Mouse (Mus musculus): ENCODE results near the gene Ifnar2. TPM values are rescaled to one million over a fixed set of nuclear protein-coding genes. Genes with fewer than 3 reads are reported as not detected.

Gene Ifnar2
- polyA plus RNA-seq, 1 experiment from 2014 or later = 59.4 TPM

DNA sequence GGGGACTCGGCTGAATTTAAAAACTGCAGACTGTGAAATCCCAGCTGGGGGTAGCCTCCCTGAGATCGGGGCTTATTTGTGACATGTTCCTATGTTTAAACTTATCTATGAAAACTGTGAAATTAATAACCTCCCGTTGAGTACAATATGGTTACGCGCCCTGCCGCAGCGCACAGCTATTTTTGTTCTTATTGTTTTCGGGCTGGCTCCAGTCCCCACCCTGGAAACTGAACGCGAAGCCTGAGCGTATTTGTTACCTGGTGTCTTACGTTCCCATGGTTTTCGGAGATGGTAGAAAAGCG is 24.4 kb upstream of the Ifnar2 start:
- WGBS = 72% methylated on average over 14 of the region's 14 CpGs
- H3K27me3 ChIP-seq = peaks cover 15% of the 10 kb centered on the region
- ATAC-seq (ENCODE audit: insufficient number of reproducible peaks, low FRiP score, low TSS enrichment, low read depth) = no peak

DNA sequence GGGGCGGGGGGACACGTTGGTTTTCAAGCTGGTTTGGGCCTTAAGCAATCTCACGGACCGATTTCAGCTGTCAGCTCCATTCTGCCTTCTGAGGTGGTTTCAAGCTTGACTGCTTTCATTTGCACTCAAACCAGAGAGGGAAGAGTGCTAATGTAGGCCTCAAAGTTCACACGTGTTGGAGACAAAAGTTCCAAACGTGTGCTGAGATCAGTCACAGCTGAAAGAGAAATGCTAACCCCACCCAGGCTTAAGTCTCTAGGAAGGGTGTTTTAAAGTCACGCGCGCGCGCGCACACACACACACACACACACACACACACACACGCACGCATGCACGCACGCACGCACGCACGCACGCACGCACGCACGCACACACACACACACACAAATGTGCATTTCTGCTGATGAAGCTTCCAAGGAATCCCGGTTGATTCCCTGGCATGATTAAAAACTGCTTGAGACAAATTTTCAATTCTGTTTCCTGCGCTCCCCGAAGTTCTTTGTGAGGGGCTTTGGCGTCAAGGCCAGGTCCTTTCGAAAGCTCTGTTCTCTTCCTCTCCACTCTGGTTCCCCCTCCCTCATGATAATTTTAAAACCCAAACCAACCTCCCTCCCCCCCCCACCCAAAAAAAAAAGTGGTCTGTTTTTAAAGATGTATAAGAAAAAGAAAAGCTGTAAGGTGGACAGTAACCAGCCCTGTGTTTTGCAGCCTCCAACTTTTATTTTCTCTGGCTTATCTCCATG is 23.8 kb upstream of the Ifnar2 start:
- Histone ChIP-seq H3K4me2 (no peak overlapping the region), H3K9ac (no peak overlapping the region), H3K27me3 (peaks cover 18% of the 10 kb centered on the region), H3K27ac (no peak overlapping the region), H3K4me1 (no peaks in the 10 kb centered on the region), H3K36me3 (no peaks in the 10 kb centered on the region), H3K4me3 (no peak overlapping the region), H3K9me3 (no peaks in the 10 kb centered on the region)
- no peak for ATAC-seq (ENCODE audit: insufficient number of reproducible peaks, low FRiP score, low TSS enrichment, low read depth)
- 78% methylated on average over 28 of the region's 28 CpGs for WGBS

More for the DNA sequence above, 24.4 kb upstream of the Ifnar2 start:
- H3K4me2 ChIP-seq = no peak overlapping the region
- H3K9ac ChIP-seq = no peak overlapping the region
- no peaks in the 10 kb centered on the region for H3K9me3 ChIP-seq
- no peaks in the 10 kb centered on the region for H3K4me1 ChIP-seq
- no peak overlapping the region for H3K27ac ChIP-seq
- H3K36me3 ChIP-seq = no peaks in the 10 kb centered on the region
- no peak overlapping the region for H3K4me3 ChIP-seq

DNA sequence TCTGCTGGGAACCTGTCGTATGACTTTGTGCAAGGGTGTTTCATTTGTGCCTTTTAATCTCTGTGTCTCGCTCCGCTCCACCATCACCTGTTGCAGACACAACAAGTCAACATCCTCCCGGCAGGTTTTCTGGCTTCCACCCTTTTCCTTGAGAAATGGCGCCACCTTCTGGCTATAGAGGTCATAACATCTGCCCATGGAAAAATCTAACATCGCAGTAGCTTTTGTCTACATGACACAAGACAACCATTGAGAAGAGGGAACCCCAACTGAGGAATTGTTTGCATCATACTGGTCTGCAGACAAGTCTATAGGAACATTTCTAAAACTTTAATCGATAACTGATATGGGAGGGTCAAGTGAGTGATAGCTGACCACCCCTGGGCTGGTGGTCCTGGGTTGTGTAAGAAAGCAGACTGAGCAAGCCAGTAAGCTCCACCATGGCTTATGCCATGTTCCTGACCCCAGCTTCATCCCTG is 20.5 kb upstream of the Ifnar2 start:
- H3K27ac ChIP-seq = no peak overlapping the region
- ATAC-seq (ENCODE audit: insufficient number of reproducible peaks, low FRiP score, low TSS enrichment, low read depth) = no peak
- 5% methylated on average over 7 of the region's 7 CpGs for WGBS
- H3K4me2 ChIP-seq = no peak overlapping the region
- no peaks in the 10 kb centered on the region for H3K9me3 ChIP-seq
- no peaks in the 10 kb centered on the region for H3K36me3 ChIP-seq
- H3K4me3 ChIP-seq = no peak overlapping the region
- H3K9ac ChIP-seq = no peak overlapping the region
- H3K27me3 ChIP-seq = peaks cover 20% of the 10 kb centered on the region
- no peaks in the 10 kb centered on the region for H3K4me1 ChIP-seq

DNA sequence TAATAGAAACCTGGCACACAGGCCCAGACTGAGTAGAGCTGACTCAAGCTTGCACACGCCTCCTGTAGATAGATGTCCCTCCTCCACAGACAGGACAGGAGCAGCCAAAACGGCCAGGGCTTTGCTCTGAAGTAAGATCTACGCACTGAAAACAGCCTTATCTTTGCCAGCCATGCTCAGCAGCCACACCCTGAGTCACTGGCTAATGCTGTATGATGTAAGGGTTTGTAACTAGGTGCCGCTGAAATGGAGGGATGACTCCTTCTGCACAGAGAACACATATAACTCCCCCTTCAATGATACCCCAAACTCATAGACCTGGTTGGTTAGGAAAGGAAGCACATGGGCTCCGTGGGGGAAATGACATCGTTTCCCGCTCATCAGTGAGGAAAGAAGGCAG is 19.8 kb upstream of the Ifnar2 start:
- H3K36me3 ChIP-seq = no peaks in the 10 kb centered on the region
- 61% methylated on average over 7 of the region's 7 CpGs for WGBS
- H3K27me3 ChIP-seq = peaks cover 21% of the 10 kb centered on the region
- H3K9ac ChIP-seq = no peak overlapping the region
- H3K9me3 ChIP-seq = no peaks in the 10 kb centered on the region
- no peak overlapping the region for H3K4me3 ChIP-seq
- no peak for ATAC-seq (ENCODE audit: insufficient number of reproducible peaks, low FRiP score, low TSS enrichment, low read depth)
- no peaks in the 10 kb centered on the region for H3K4me1 ChIP-seq
- H3K27ac ChIP-seq = no peak overlapping the region
- H3K4me2 ChIP-seq = no peak overlapping the region

DNA sequence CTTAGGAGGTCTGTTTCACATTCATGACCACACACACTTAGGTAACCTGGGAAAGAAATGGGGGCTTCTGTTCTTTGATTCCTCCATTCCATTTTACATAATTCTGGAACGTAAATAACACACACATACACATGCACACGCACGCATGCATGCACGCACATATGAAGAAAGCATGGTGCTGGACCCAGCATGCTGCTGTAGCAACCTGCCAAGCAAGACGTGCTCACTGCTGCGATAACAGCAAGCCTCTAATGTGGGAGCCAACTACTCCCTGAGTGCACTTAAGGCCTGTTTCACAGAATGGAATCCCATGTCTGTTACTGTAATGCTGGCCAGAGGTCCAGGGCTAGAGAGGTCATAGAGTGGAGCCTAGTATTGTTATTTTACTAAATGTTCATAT is 19.4 kb upstream of the Ifnar2 start:
- WGBS = 80% methylated on average over 6 of the region's 6 CpGs
- no peak overlapping the region for H3K9ac ChIP-seq
- H3K27me3 ChIP-seq = peaks cover 23% of the 10 kb centered on the region
- no peak overlapping the region for H3K4me3 ChIP-seq
- ATAC-seq (ENCODE audit: insufficient number of reproducible peaks, low FRiP score, low TSS enrichment, low read depth) = no peak
- H3K4me2 ChIP-seq = no peak overlapping the region
- H3K27ac ChIP-seq = no peak overlapping the region
- H3K9me3 ChIP-seq = no peaks in the 10 kb centered on the region
- no peaks in the 10 kb centered on the region for H3K4me1 ChIP-seq
- H3K36me3 ChIP-seq = no peaks in the 10 kb centered on the region

DNA sequence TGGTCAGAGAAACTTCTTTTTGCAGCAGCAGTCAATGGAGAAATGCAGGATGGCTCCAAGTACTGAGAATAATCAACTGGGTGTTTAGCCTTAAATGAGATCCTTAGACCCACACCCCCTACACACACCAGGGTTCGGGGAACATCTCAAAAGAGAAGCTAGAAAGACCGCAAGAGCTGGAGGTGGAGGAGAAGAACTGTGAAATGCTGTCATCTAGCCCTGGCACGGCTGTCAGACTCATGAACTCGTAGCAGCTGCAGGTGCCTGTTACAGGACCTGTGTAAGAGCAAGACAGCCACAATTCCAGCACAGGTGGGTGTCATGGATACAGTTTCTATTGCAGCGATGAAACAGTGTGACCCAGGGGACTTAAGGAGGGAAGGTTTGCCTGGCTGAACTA is 18.9 kb upstream of the Ifnar2 start:
- no peak overlapping the region for H3K4me3 ChIP-seq
- H3K9me3 ChIP-seq = no peaks in the 10 kb centered on the region
- 75% methylated on average over 5 of the region's 5 CpGs for WGBS
- H3K4me2 ChIP-seq = no peak overlapping the region
- no peak for ATAC-seq (ENCODE audit: insufficient number of reproducible peaks, low FRiP score, low TSS enrichment, low read depth)
- peaks cover under 1% of the 10 kb centered on the region; the same call in 1 of the 2 replicates for H3K4me1 ChIP-seq
- H3K27ac ChIP-seq = no peak overlapping the region
- H3K36me3 ChIP-seq = no peaks in the 10 kb centered on the region
- peaks cover 23% of the 10 kb centered on the region for H3K27me3 ChIP-seq
- no peak overlapping the region for H3K9ac ChIP-seq

DNA sequence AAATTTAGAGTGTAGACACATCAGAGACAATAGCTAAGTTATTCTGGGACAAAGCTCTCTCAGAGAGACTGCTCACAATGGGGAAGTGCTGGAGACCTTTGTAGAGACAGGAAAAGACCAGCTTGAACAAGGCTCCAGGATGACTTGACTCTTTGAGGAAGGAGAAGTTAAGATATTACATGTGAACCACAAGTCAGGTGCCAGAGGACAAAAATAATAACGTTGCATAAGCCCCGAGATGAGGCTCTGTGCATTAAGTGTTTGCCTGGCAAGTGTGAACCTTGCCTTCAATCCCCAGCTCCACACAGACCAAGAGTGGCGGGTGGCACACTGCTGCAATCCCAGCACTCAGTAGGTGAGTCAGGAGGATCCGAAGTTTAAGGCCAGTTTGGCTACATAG is 18.0 kb upstream of the Ifnar2 start:
- peaks cover 23% of the 10 kb centered on the region for H3K27me3 ChIP-seq
- no peak overlapping the region for H3K27ac ChIP-seq
- no peak overlapping the region for H3K4me2 ChIP-seq
- no peak for ATAC-seq (ENCODE audit: insufficient number of reproducible peaks, low FRiP score, low TSS enrichment, low read depth)
- H3K4me1 ChIP-seq = peaks cover 4% of the 10 kb centered on the region; the same call in 1 of the 2 replicates
- 67% methylated on average over 4 of the region's 4 CpGs for WGBS
- no peaks in the 10 kb centered on the region for H3K9me3 ChIP-seq
- H3K4me3 ChIP-seq = no peak overlapping the region
- no peak overlapping the region for H3K9ac ChIP-seq
- no peaks in the 10 kb centered on the region for H3K36me3 ChIP-seq

DNA sequence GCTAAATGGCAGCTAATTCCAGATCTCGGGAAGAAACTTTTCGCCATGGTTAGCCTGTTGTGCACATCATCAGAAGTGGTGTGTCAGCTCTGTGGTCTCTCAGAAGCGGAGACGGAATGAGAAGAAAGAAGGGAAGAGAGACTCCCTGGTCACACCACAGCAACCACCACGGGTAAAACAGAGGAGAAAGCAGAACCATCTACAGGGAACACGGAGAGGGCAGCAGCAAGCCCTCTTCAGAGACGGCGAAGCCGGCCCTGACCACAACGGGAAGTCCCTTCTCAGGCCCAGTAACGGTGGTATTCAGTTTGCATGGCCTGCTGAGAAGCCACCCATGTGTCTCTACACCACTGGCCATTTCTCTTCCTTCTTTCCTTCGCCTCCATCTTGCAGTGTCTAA is 17.4 kb upstream of the Ifnar2 start:
- ATAC-seq (ENCODE audit: insufficient number of reproducible peaks, low FRiP score, low TSS enrichment, low read depth) = no peak
- Histone ChIP-seq H3K36me3 (no peaks in the 10 kb centered on the region), H3K4me2 (no peak overlapping the region), H3K9ac (no peak overlapping the region), H3K27ac (no peak overlapping the region), H3K4me3 (no peak overlapping the region), H3K27me3 (peaks cover 23% of the 10 kb centered on the region), H3K9me3 (no peaks in the 10 kb centered on the region), H3K4me1 (peaks cover 4% of the 10 kb centered on the region; the same call in 1 of the 2 replicates)
- 73% methylated on average over 12 of the region's 12 CpGs for WGBS

DNA sequence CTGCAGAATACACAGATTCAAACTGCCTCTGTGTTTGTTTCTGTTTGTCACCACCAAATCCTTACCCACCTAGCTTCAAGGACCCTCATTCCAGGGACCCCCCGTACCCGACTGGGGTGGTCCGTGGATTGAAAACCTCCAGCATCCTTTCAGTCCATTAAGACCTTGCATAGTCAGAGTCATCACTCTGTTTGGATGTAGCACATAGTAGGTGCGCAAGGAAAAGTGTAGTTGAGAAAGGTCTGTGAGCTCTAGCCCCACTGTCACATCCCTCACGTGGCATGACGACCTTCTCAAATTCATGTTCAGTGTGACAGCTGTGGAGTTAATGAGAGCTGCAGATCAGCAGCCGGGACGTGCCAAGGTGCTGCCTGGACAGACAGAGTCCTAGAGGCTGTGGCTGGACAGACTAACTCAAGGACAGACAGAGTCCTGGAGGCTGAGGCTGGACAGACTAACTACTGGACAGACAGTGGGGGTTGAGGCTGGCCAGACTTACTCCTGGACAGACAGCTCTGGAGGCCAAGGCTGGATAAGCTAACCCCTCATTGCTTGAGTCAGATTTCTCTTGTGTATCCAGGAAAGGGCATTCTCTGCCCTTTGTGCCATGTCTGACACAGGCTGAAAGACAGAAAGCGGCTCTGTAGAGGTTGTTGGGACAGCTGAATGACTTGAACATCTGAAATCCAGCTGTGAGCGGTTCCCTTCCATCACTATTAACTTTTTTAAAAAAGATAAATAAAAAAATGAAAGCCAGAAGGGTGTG is 15.6 kb upstream of the Ifnar2 start:
- Histone ChIP-seq H3K9ac (no peak overlapping the region), H3K4me3 (no peak overlapping the region), H3K9me3 (no peaks in the 10 kb centered on the region), H3K27me3 (peaks cover 18% of the 10 kb centered on the region; the same call in 1 of the 2 replicates), H3K4me1 (peaks cover 4% of the 10 kb centered on the region; the same call in 1 of the 2 replicates), H3K36me3 (no peaks in the 10 kb centered on the region), H3K27ac (no peak overlapping the region), H3K4me2 (no peak overlapping the region)
- no peak for ATAC-seq (ENCODE audit: insufficient number of reproducible peaks, low FRiP score, low TSS enrichment, low read depth)
- 69% methylated on average over 10 of the region's 10 CpGs for WGBS

DNA sequence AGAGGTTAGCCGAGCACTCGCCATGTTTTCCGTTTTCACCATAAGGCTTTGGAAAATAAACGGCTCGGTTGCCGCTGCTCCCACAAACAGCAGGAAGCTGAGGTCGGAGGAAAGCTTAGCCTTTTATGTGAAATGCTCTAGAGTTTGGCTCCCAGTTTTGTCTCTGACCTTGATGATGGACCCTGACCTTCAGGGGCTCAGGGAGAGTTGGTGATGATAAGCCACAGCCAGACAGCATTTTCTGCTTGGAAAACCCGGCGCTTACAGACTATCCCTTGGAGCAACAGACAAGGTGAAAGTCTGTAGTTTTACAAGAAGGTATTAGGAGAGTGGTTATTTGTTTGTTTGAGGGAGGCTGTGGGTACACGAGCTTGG is 15.1 kb upstream of the Ifnar2 start:
- WGBS = 49% methylated on average over 10 of the region's 10 CpGs
- H3K4me3 ChIP-seq = no peak overlapping the region
- H3K4me2 ChIP-seq = no peak overlapping the region
- ATAC-seq (ENCODE audit: insufficient number of reproducible peaks, low FRiP score, low TSS enrichment, low read depth) = no peak
- H3K9me3 ChIP-seq = no peaks in the 10 kb centered on the region
- H3K9ac ChIP-seq = no peak overlapping the region
- H3K36me3 ChIP-seq = no peaks in the 10 kb centered on the region
- H3K4me1 ChIP-seq = peaks cover 10% of the 10 kb centered on the region
- no peak overlapping the region for H3K27ac ChIP-seq
- H3K27me3 ChIP-seq = peaks cover 15% of the 10 kb centered on the region; the same call in 1 of the 2 replicates

DNA sequence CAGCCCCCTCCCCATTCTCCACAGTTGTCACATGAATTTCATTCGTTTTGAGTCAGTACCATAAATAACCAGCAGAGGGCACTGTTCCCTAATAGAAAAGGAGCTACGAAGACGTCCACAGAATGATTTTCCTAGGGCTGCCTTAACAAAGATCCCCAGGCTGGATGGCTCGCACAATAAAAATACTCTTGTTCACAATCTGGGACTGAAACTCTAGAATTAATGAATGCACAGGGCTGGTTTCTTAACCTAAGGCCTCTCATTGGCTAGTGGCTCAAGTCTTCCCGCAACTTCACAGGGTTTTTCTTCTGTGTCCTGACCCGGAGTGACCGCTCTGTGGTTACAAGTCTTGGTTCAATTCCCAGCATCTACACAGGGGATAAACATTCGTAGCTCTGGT is 14.0 kb upstream of the Ifnar2 start:
- no peak for ATAC-seq (ENCODE audit: insufficient number of reproducible peaks, low FRiP score, low TSS enrichment, low read depth)
- no peak overlapping the region for H3K4me3 ChIP-seq
- no peak overlapping the region for H3K9ac ChIP-seq
- H3K27ac ChIP-seq = no peak overlapping the region; the same call in 1 of the 2 replicates
- no peaks in the 10 kb centered on the region for H3K9me3 ChIP-seq
- 0 out of 2 replicates have a peak, but pooled peaks cover 6% of the 10 kb centered on the region for H3K27me3 ChIP-seq
- 36% methylated on average over 8 of the region's 8 CpGs for WGBS
- H3K36me3 ChIP-seq = no peaks in the 10 kb centered on the region
- no peak overlapping the region for H3K4me2 ChIP-seq
- H3K4me1 ChIP-seq = peaks cover 19% of the 10 kb centered on the region

DNA sequence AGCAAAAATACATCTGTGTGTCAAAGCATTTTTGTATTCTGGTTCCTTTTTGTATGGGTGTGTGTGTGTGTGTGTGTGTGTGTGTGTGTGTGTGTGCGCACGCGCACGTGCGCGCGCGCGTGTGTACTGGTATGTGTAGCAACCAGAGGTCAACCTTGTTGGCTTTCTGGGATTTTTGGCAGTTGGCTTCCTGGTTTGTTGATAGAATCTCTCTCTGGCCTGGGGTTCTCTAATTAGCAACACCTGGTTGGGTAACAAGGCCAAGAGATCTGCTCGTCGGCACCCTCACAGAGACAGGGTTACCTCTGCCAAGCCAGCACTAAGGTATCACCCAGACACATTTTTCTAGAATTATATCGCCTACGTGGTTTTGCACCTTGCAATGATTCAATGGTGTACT is 13.1 kb upstream of the Ifnar2 start:
- peaks cover 23% of the 10 kb centered on the region for H3K4me1 ChIP-seq
- no peak overlapping the region for H3K4me2 ChIP-seq
- ATAC-seq (ENCODE audit: insufficient number of reproducible peaks, low FRiP score, low TSS enrichment, low read depth) = no peak
- 77% methylated on average over 13 of the region's 13 CpGs for WGBS
- H3K9ac ChIP-seq = no peak overlapping the region
- 0 out of 2 replicates have a peak, but pooled peaks cover 3% of the 10 kb centered on the region for H3K27me3 ChIP-seq
- no peak overlapping the region for H3K27ac ChIP-seq
- H3K36me3 ChIP-seq = no peaks in the 10 kb centered on the region
- no peaks in the 10 kb centered on the region for H3K9me3 ChIP-seq
- H3K4me3 ChIP-seq = no peak overlapping the region
